Mouse (Mus musculus) embryonic facial prominence, embryonic 11.5 days (tissue): ENCODE data around the gene Satb1. TPM values are rescaled to one million over a fixed set of nuclear protein-coding genes. Genes with fewer than 3 reads are reported as not detected.

ENCODE experiments used
- ATAC-seq: fragments of 200-750 bp; cut with Nextera tagmentation; replicated peaks from 2 replicates; pipeline ENCODE4 v1.8.0; 2017; ENCODE audit warnings: low read depth; ENCODE audit not compliant: insufficient number of reproducible peaks, low FRiP score, low TSS enrichment
- DNase-seq: peaks from one replicate; pipeline ENCODE4 v3.0.0-alpha.2; 2015; ENCODE audit warnings: low spot score
- H3K27ac ChIP-seq: fragments of 300-500 bp; sonication (generic); replicated peaks from 2 replicates; pipeline ENCODE4 v1.5.1; 2014; ENCODE audit warnings: mild to moderate bottlenecking, low read depth, low read length, control low read depth
- H3K27me3 ChIP-seq: fragments of 300-500 bp; sonication (generic); 2 replicates; pipeline ENCODE4 v1.6.1; 2014; ENCODE audit warnings: mild to moderate bottlenecking, low read length, moderate library complexity, mixed read lengths; ENCODE audit not compliant: control insufficient read depth, insufficient read depth
- H3K36me3 ChIP-seq: fragments of 300-500 bp; sonication (generic); replicated peaks from 2 replicates; pipeline ENCODE4 v1.6.1; 2014; ENCODE audit warnings: low read depth, mild to moderate bottlenecking, low read length, moderate library complexity, mixed read lengths; ENCODE audit not compliant: control insufficient read depth, insufficient read depth
- H3K4me1 ChIP-seq: fragments of 300-500 bp; sonication (generic); 2 replicates; pipeline ENCODE4 v1.6.1; 2014; ENCODE audit warnings: low read length, mixed read lengths; ENCODE audit not compliant: control insufficient read depth, insufficient read depth
- H3K4me2 ChIP-seq: fragments of 300-500 bp; sonication (generic); 2 replicates; pipeline ENCODE4 v1.6.1; 2014; ENCODE audit warnings: low read depth, mild to moderate bottlenecking, control low read depth, low read length, moderate library complexity
- H3K4me3 ChIP-seq: fragments of 300-500 bp; sonication (generic); 2 replicates; pipeline ENCODE4 v1.5.1; 2014; ENCODE audit warnings: low read depth, low read length, control low read depth
- H3K9ac ChIP-seq: fragments of 300-500 bp; sonication (generic); replicated peaks from 2 replicates; pipeline ENCODE4 v1.6.1; 2014; ENCODE audit warnings: mild to moderate bottlenecking, control low read depth, low read length
- H3K9me3 ChIP-seq: fragments of 300-500 bp; sonication (generic); replicated peaks from 2 replicates; pipeline ENCODE4 v1.6.1; 2016; ENCODE audit warnings: mild to moderate bottlenecking, low read length, inconsistent platforms, mixed read lengths; ENCODE audit not compliant: control insufficient read depth
- WGBS: fragments of 180-500 bp; shearing (Covaris S2); extraction: QIAGEN DNeasy Blood & Tissue Kit; methylation state at CpG from one replicate; pipeline ENCODE4 v1.1.7; 2014; 5-methylcytosine and 5-hydroxymethylcytosine counted together
- polyA plus RNA-seq: library from polyadenylated mRNA; unstranded; fragments of >200 nt; fragmentation: Nextera tagmentation; extraction: Ambion mirVana; gene quantifications from 2 replicates; pipeline ENCODE4 v1.2.1, GENCODE M21; 2014

The Satb1 gene
- polyA plus RNA-seq, 1 experiment from 2014 or later = 17.3 TPM

DNA sequence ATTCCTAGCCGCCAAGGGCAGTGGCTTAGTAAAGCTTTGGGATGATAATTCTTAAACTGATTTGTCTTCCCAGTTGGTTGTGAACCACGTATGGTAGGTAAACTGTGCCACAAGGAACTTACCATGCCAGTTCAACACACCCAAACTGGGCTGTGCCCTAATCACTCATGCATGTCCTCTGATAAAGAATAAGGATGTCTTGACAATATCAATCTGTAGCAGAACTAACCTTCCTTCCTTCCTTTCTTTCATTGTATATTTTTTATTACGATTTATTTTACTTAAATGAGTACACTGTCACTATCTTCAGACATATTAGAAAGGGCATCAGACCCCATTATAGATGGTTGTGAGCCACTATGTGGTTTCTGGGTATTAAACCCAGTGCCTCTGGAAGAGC, 23.2 kb upstream of the Satb1 start:
- Histone ChIP-seq H3K27me3 (no peaks in the 10 kb centered on the region), H3K4me2 (no peak overlapping the region), H3K27ac (no peak overlapping the region), H3K36me3 (no peaks in the 10 kb centered on the region), H3K4me1 (no peaks in the 10 kb centered on the region), H3K9ac (no peak overlapping the region), H3K9me3 (no peaks in the 10 kb centered on the region), H3K4me3 (no peak overlapping the region)
- WGBS = 81% methylated on average over 3 of the region's 3 CpGs
- DNase-seq (no peak), ATAC-seq (no peak)

DNA sequence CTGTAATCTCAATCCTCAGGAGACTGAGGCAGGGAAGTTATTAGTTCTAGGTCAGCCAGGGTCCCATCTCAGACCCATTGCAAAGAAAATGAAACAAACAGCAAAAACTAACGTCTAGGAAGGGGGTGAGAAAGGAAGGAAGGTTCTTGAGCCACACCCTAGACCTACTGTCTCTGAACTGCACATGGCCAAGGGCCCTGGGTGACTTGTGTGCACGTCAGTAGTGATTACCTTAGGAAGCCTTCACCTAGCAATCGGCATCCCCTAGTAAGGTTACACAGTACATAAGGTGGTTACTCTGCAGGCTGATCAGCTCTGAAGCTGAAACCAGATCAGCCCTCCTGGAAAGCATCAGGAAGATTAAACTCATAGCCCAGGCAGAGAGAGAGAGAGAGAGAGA, 22.2 kb upstream of the Satb1 start:
- DNase-seq (no peak), ATAC-seq (no peak)
- H3K4me3 ChIP-seq = no peak overlapping the region
- H3K36me3 ChIP-seq = no peaks in the 10 kb centered on the region
- H3K27me3 ChIP-seq = no peaks in the 10 kb centered on the region
- WGBS = 84% methylated on average over 3 of the region's 3 CpGs
- no peak overlapping the region for H3K27ac ChIP-seq
- H3K9me3 ChIP-seq = no peaks in the 10 kb centered on the region
- H3K4me1 ChIP-seq = no peaks in the 10 kb centered on the region
- no peak overlapping the region for H3K9ac ChIP-seq
- H3K4me2 ChIP-seq = no peak overlapping the region

DNA sequence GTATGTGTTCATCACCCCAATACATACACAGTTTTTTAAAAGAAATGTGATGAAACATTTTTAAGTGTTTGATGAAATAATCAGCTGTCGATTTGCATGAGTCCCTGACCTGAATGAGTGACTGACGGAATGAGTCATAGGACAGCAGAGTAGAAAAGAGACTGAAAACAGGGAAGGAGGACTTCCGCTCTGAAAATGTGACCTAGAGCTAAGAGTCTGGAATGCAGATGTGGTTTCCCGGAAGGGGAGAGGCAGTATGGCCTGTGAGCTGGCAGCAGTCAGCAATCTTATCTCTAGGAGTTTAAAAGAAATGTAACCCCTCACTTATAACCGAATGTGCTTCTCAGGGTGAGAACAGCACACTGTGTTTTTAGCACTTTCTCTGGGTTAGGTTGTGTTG, 20.9 kb upstream of the Satb1 start:
- no peak overlapping the region for H3K4me2 ChIP-seq
- no peaks in the 10 kb centered on the region for H3K4me1 ChIP-seq
- H3K27ac ChIP-seq = no peak overlapping the region
- H3K9me3 ChIP-seq = no peaks in the 10 kb centered on the region
- H3K9ac ChIP-seq = no peak overlapping the region
- no peak overlapping the region for H3K4me3 ChIP-seq
- no peak for DNase-seq
- 73% methylated on average over 5 of the region's 5 CpGs for WGBS
- ATAC-seq = no peak
- no peaks in the 10 kb centered on the region for H3K36me3 ChIP-seq
- H3K27me3 ChIP-seq = no peaks in the 10 kb centered on the region

DNA sequence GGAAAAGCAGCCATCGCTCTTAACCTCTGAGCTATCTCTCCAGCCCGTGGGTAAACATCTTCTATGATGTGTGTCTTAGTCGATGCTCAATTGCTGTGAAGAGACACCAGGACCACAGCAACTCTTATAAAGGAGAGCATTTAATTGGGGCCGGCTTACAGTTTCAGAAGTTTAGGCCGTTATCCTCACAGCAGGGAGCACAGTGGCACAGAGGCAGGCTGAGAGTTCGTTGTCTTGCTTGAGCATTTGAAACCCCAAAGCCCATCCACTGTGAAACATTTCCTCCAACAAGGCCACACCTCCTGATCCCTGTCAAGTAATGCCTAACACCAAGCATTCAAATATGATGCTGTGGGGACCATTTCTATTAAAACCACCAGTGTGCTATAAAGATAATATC, 7.5 kb upstream of the Satb1 start:
- H3K9ac ChIP-seq = no peak overlapping the region
- no peak overlapping the region for H3K4me2 ChIP-seq
- no peak for DNase-seq
- no peak overlapping the region for H3K27ac ChIP-seq
- no peaks in the 10 kb centered on the region for H3K4me1 ChIP-seq
- H3K36me3 ChIP-seq = no peaks in the 10 kb centered on the region
- H3K9me3 ChIP-seq = no peaks in the 10 kb centered on the region
- H3K4me3 ChIP-seq = no peak overlapping the region
- H3K27me3 ChIP-seq = 0 out of 2 replicates have a peak, but pooled peaks cover 1% of the 10 kb centered on the region
- no peak for ATAC-seq
- WGBS = 64% methylated on average over 6 of the region's 6 CpGs

DNA sequence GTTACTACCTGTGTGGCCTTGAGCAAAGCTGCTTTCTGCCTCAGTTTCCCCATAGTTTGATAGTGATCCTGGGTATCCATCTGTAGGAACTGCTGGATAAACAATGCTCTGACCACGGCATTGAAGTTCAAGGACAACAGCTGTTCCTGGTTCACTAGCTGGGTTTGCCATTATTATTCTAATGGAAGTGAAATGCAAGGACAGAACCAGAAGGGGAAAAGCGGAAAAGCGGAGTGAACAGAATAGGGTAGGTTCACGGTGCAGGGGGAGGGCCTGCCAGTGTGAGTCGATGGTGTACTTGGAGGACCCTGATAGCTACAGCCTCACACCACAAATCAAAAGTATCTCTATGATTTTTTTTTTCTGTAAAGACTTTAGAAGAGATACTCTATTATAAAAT, 6.4 kb upstream of the Satb1 start:
- peaks cover 7% of the 10 kb centered on the region for H3K27me3 ChIP-seq
- DNase-seq = no peak
- H3K4me1 ChIP-seq = no peaks in the 10 kb centered on the region
- H3K27ac ChIP-seq = no peak overlapping the region
- no peak overlapping the region for H3K4me3 ChIP-seq
- no peak overlapping the region for H3K4me2 ChIP-seq
- H3K9ac ChIP-seq = no peak overlapping the region
- H3K9me3 ChIP-seq = no peaks in the 10 kb centered on the region
- 87% methylated on average over 5 of the region's 5 CpGs for WGBS
- no peak for ATAC-seq
- no peaks in the 10 kb centered on the region for H3K36me3 ChIP-seq

DNA sequence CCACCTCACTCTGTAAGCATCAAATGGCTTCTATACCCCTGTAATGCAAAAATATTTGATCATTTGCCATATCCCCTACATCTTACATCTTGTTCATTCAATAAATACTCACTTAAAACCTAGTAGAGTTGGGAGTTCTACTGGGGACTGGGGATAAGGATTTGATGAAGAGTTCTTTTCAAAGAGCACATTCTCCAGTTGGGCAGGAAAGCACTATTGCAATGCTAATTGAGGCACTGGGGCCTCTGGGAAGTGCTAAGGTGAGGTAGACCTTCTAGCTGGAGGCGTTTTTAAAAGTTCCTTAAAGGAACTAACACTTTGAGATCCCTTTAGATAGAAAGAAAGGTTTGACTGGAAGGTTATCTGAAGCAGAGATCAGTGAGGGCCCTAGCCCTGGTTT, 3.8 kb upstream of the Satb1 start:
- H3K4me1 ChIP-seq = no peaks in the 10 kb centered on the region; the same call in none of the 2 replicates
- no peak overlapping the region for H3K9ac ChIP-seq
- no peaks in the 10 kb centered on the region for H3K9me3 ChIP-seq
- WGBS = 19% methylated on average over 1 of the region's 1 CpGs
- no peaks in the 10 kb centered on the region for H3K36me3 ChIP-seq
- no peak overlapping the region for H3K4me3 ChIP-seq
- no peak for DNase-seq
- no peak for ATAC-seq
- H3K4me2 ChIP-seq = no peak overlapping the region
- H3K27me3 ChIP-seq = peaks cover 21% of the 10 kb centered on the region
- no peak overlapping the region for H3K27ac ChIP-seq

DNA sequence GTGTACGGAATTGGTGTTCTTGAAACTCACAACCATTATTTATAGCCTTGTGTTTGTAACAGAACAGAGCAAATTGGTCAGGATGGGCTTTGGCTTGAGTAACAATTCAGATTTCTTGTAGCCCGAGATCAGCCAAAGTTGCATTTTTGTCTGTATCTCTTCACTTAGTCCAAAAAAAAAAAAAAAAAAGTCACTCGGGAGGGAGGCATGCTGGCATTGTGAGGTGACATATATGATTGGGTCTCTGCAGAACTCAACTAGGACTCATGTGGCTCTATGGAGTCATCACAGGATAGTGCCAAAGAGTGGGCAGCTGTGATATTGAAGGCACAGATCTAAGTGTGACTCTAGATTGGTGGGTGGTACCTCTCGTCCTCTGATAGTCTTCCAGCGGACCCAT, 3.2 kb upstream of the Satb1 start:
- no peaks in the 10 kb centered on the region for H3K9me3 ChIP-seq
- 89% methylated on average over 5 of the region's 5 CpGs for WGBS
- H3K36me3 ChIP-seq = no peaks in the 10 kb centered on the region
- H3K27ac ChIP-seq = no peak overlapping the region
- DNase-seq = no peak
- no peak overlapping the region for H3K9ac ChIP-seq
- no peak overlapping the region for H3K4me2 ChIP-seq
- peaks cover 3% of the 10 kb centered on the region for H3K4me1 ChIP-seq
- ATAC-seq = no peak
- H3K4me3 ChIP-seq = no peak overlapping the region
- peaks cover 28% of the 10 kb centered on the region for H3K27me3 ChIP-seq

DNA sequence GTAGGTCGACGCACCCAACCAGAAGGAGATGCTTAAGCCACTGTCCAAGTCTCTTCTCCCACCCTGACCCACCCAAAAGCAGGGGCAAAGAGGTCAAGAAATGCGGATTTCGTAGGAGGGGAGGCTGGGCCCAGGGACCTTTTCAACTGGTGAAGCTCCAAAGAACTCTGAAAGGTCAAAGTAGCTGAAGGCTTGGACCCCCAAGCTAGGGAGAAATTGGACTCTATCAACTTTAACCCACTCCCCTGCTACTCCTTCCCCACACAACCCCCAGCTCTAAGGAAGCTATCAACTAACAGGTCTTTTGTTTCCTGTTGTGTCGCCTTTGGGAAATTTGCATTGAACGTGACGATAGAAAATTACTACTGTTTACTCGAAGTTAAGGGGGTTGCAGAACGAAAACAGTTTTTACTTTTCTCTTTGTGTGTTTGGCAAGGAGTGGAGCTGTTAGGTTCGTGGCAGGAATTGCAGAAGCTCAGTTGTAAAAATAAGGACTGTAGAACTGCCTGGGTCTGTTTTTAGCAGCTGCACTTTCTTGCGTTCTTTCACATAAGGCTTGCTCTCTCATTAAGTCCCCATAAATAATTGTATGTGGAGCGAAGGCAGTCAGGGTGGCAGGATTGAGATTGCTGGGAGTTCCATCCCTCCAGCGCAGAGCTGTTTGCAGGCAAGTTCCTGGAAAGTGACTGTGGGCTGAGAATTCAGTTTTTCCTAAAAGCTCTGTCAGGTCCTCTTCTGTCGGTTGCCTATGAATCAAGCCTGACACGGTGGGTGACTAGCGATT, 680 bp upstream of the Satb1 start:
- peak overlapping the region; percentile 97; the same call in 1 of the 2 replicates for H3K4me2 ChIP-seq
- no peaks in the 10 kb centered on the region for H3K36me3 ChIP-seq
- H3K9ac ChIP-seq = no peak overlapping the region
- ATAC-seq = no peak
- 2% methylated on average over 16 of the region's 16 CpGs for WGBS
- no peaks in the 10 kb centered on the region for H3K9me3 ChIP-seq
- DNase-seq = peak; percentile 11
- H3K27me3 ChIP-seq = peaks cover 36% of the 10 kb centered on the region
- H3K27ac ChIP-seq = no peak overlapping the region
- peaks cover 3% of the 10 kb centered on the region for H3K4me1 ChIP-seq
- H3K4me3 ChIP-seq = peak overlapping the region; percentile 72
